Mouse (Mus musculus) C2C12 (cell line): ENCODE measurements around the gene Ddx60. TPM values are rescaled to one million over a fixed set of nuclear protein-coding genes. Genes with fewer than 3 reads are reported as not detected.

Experiments used
- H3K27me3 ChIP-seq: one replicate; pipeline ENCODE4 v1.6.1; 2011; ENCODE audit not compliant: control insufficient read depth, insufficient read depth, insufficient read length
- H3K36me3 ChIP-seq: one replicate; pipeline ENCODE4 v1.6.1; 2011; ENCODE audit not compliant: control insufficient read depth, insufficient read depth
- H3K4me3 ChIP-seq: one replicate; pipeline ENCODE4 v1.5.1; 2011; ENCODE audit warnings: mild to moderate bottlenecking, control low read depth; ENCODE audit not compliant: poor library complexity, insufficient read depth, severe bottlenecking
- H3K79me2 ChIP-seq: one replicate; pipeline ENCODE4 v1.6.1; 2011; ENCODE audit not compliant: control insufficient read depth, insufficient read depth
- H3K79me3 ChIP-seq: one replicate; pipeline ENCODE4 v1.6.1; 2011; ENCODE audit warnings: low read depth, control low read depth
- H3ac ChIP-seq: one replicate; pipeline ENCODE3; 2011; ENCODE audit warnings: low read depth; ENCODE audit not compliant: control insufficient read depth, insufficient read length
- CEBPB ChIP-seq: IDR thresholded peaks from one replicate; pipeline ENCODE4 v1.6.1; 2011; ENCODE audit warnings: low read depth, mild to moderate bottlenecking, control low read depth, moderate library complexity
- CTCF ChIP-seq: IDR thresholded peaks from one replicate; pipeline ENCODE4 v1.5.1; 2011; ENCODE audit not compliant: control insufficient read depth, insufficient read depth, insufficient read length
- FOSL1 ChIP-seq: IDR thresholded peaks from one replicate; pipeline ENCODE4 v1.8.0; 2011; ENCODE audit warnings: mild to moderate bottlenecking, low read length; ENCODE audit not compliant: poor library complexity, insufficient read depth, severe bottlenecking
- MAX ChIP-seq: IDR thresholded peaks from one replicate; pipeline ENCODE4 v1.6.1; 2011; ENCODE audit warnings: mild to moderate bottlenecking, control low read depth
- MYOD1 ChIP-seq: IDR thresholded peaks from one replicate; pipeline ENCODE4 v1.6.1; 2011; ENCODE audit warnings: low read depth; ENCODE audit not compliant: control insufficient read depth, insufficient read length
- MYOG ChIP-seq: IDR thresholded peaks from one replicate; pipeline ENCODE4 v1.6.1; 2011; ENCODE audit not compliant: control insufficient read depth, insufficient read length; ENCODE audit errors: extremely low read depth
- USF1 ChIP-seq: IDR thresholded peaks from one replicate; pipeline ENCODE4 v1.6.1; 2011; ENCODE audit warnings: low read depth, mild to moderate bottlenecking, control low read depth, moderate library complexity
- polyA plus RNA-seq: library from polyadenylated mRNA; unstranded; fragments of >200 nt; fragmentation: generic; extraction: Trizol; gene quantifications from one replicate; pipeline ENCODE4 v1.2.1, GENCODE M21; 2012; ENCODE audit warnings: missing spikeins

The Ddx60 gene
- polyA plus RNA-seq, 1 experiment: not detected

DNA sequence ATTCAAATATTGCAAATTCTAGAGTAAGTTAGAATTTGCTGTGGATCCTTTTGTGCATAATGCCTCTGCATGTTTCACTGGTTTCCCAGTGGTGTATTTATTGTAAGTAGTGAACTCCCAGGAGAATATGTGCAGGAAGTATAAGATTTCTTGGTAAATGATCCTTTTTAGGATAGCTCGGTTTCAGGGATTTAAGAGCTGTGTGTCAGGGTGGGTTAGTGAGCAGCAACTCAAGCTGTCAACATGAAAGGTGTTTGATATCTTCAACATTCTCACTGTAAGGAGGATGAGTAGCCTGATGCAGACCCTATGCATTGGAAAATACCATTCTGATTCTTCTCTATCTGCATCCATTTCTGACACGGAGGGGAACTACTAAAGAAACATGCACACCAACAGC lies 69.2 kb downstream of the Ddx60 start:
- H3K27me3 ChIP-seq: no peaks in the 10 kb centered on the region
- no peaks in the 10 kb centered on the region for H3K79me2 ChIP-seq
- H3K36me3 ChIP-seq: no peaks in the 10 kb centered on the region
- TF ChIP-seq CTCF (no peak), MYOD1 (no peak), MAX (no peak), CEBPB (no peak), USF1 (no peak), FOSL1 (no peak), MYOG (no peak)
- no peak overlapping the region for H3ac ChIP-seq
- no peaks in the 10 kb centered on the region for H3K79me3 ChIP-seq
- H3K4me3 ChIP-seq: no peak overlapping the region

DNA sequence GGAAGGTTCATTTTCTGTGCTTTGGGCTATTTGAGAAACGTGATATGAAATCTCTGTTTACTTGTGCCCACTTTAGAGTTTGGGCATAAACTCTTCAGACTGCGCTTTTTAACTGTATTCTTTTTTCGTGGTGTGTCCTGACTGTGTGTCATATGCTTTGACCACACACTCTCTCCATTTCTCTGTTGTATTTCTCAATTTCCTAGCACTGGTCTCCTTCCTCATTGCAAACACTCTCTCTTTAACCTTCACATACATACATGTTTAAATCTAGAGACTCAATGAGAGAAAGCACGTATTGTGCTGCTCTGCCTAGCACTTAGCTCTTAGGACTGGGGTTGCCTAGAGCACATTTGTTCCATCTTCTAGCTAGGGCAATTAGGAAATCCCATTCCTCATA lies 86.3 kb downstream of the Ddx60 start:
- H3K36me3 ChIP-seq: no peaks in the 10 kb centered on the region
- H3K79me3 ChIP-seq: no peaks in the 10 kb centered on the region
- no peak for TF ChIP-seq CEBPB
- H3K79me2 ChIP-seq: no peaks in the 10 kb centered on the region
- no peak overlapping the region for H3K4me3 ChIP-seq
- H3ac ChIP-seq: no peak overlapping the region
- H3K27me3 ChIP-seq: no peaks in the 10 kb centered on the region

DNA sequence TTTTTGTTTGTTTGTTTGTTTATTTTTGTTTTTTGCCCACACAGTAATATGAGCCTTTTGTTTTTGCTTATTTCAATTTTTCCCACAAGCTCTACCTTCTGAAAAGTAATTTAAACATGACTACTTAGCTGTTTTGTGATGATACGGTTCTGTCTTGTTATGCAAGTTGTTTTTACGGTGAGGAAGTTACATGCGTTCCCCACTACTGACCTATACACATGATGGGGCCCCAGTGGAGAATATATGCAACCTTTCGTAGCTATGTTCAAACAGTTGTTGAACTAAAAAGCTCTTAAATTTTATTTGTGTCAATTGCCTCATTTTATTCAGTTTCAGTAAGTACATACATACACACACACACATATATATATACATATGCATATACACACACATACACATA lies 86.7 kb downstream of the Ddx60 start:
- no peak overlapping the region for H3K4me3 ChIP-seq
- no peaks in the 10 kb centered on the region for H3K79me3 ChIP-seq
- no peaks in the 10 kb centered on the region for H3K36me3 ChIP-seq
- TF ChIP-seq MYOD1 (no peak), MAX (no peak), CTCF (no peak), MYOG (no peak), FOSL1 (no peak), USF1 (no peak), CEBPB (no peak)
- no peak overlapping the region for H3ac ChIP-seq
- H3K27me3 ChIP-seq: no peaks in the 10 kb centered on the region
- H3K79me2 ChIP-seq: no peaks in the 10 kb centered on the region

DNA sequence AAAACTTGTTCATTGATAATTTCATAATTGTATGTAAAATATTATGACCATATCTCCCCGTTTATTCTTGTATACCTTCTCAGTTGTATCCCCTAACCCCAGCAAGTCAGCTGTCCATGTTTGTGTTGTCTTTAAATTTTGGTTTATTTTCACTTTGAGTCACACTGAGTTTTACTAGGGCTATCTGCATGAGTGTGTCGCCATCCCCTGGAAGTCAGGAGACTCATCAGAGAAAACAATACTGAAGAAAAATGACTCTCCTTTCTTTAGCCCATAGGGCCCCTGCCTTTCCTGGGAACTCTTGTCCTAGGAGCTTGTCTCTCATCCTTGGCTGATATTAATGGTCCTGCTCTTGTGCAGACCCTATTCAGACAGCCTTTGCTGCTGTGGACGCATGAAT lies 106.5 kb downstream of the Ddx60 start:
- H3K36me3 ChIP-seq: no peaks in the 10 kb centered on the region
- no peaks in the 10 kb centered on the region for H3K27me3 ChIP-seq
- no peak overlapping the region for H3K4me3 ChIP-seq
- no peaks in the 10 kb centered on the region for H3K79me3 ChIP-seq
- TF ChIP-seq CEBPB: no peak
- no peak for TF ChIP-seq MYOD1
- TF ChIP-seq CTCF: no peak
- no peak for TF ChIP-seq MYOG
- H3ac ChIP-seq: no peak overlapping the region
- H3K79me2 ChIP-seq: no peaks in the 10 kb centered on the region

DNA sequence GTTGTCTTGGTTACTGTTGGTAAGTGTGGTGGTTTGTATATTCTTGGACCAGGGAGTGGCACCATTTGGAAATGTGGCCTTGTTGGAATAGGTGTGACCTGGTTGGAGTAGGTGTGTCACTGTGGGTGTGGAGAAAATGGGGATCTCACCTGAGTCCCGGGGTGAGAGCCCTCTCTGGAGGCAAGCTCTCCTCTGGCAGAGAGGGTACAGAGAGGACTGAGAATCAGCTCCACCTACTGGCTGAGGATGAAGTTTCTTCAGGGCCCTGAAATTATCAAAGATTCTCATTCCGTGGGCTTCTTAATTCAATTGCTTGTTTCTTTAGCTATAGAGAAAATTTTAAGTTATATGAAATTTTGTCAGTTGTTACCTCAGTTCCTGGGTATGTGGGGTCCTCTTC lies 118.9 kb downstream of the Ddx60 start:
- no peaks in the 10 kb centered on the region for H3K79me2 ChIP-seq
- no peak overlapping the region for H3K4me3 ChIP-seq
- H3ac ChIP-seq: no peak overlapping the region
- TF ChIP-seq MYOD1 (no peak), MAX (no peak), MYOG (no peak), USF1 (no peak)
- no peaks in the 10 kb centered on the region for H3K79me3 ChIP-seq
- no peaks in the 10 kb centered on the region for H3K36me3 ChIP-seq
- H3K27me3 ChIP-seq: no peaks in the 10 kb centered on the region

DNA sequence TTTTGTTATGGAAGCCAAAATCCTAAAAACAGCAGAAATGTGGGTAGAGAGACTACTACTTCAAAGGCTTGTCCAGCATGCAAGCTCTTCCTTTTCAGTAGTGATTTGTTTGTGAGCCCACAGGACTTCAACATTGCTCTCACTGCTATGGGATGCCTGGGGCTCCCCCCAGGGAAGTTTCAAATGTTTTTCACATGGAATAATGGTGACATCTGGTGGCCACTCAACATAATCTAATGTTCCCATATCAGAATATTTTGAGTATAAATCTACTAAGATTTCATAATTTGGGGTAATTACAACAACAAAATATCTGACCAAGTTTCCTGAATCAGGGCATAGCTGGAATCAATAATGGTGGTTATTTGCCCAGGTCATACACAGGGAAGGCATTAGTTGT lies 132.5 kb downstream of the Ddx60 start:
- H3K27me3 ChIP-seq: no peaks in the 10 kb centered on the region
- no peak for TF ChIP-seq CEBPB
- H3K4me3 ChIP-seq: no peak overlapping the region
- no peaks in the 10 kb centered on the region for H3K36me3 ChIP-seq
- H3K79me3 ChIP-seq: no peaks in the 10 kb centered on the region
- no peak overlapping the region for H3ac ChIP-seq
- no peaks in the 10 kb centered on the region for H3K79me2 ChIP-seq

DNA sequence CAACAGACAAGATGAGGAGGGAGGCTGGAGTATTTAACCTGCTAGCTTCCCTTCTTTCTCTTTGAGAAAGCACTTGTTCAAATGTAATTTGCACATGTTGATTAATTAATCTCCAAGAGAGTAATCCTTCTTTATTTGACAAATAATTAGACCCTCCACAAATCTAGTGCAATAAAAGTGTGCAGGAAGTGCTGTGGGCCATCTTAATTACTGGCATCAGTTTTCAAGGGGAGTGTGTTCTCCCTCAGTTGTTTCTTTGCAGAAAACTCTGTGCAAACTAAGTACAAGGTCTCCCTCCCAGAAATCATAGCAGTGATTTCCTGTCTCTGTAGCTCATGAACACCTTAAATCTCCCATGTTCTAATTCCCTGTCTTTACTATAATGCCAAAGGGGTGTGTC lies 140.4 kb downstream of the Ddx60 start:
- Histone ChIP-seq H3K79me3 (no peaks in the 10 kb centered on the region), H3K79me2 (no peaks in the 10 kb centered on the region), H3K36me3 (no peaks in the 10 kb centered on the region), H3K4me3 (no peak overlapping the region), H3K27me3 (no peaks in the 10 kb centered on the region), H3ac (no peak overlapping the region)
- TF ChIP-seq CEBPB: no peak
- no peak for TF ChIP-seq MYOD1
- no peak for TF ChIP-seq CTCF
- TF ChIP-seq MAX: no peak
- TF ChIP-seq USF1: no peak
- TF ChIP-seq MYOG: no peak
- TF ChIP-seq FOSL1: no peak
